Mouse (Mus musculus) liver, embryonic 16.5 days (tissue): ENCODE measurements around the gene Fsip1. TPM values are rescaled to one million over a fixed set of nuclear protein-coding genes. Genes with fewer than 3 reads are reported as not detected.
"Not testable (repeated sequence)": the region's sequence is repeated elsewhere in the genome, so short reads cannot be mapped to it uniquely, and the experiment has no call there.

Experiments used
- ATAC-seq: fragments of 200-750 bp; cut with Nextera tagmentation; 2 replicates; pipeline ENCODE4 v1.8.0; 2017; ENCODE audit warnings: low read depth, mild to moderate bottlenecking, moderate number of reproducible peaks, moderate library complexity
- H3K27ac ChIP-seq: fragments of 300-500 bp; sonication (generic); 2 replicates; pipeline ENCODE4 v1.5.1; 2014; ENCODE audit warnings: mild to moderate bottlenecking, low read length
- H3K27me3 ChIP-seq: fragments of 300-500 bp; sonication (generic); 2 replicates; pipeline ENCODE4 v1.6.1; 2014; ENCODE audit warnings: low read depth, low read length, mixed read lengths; ENCODE audit not compliant: control insufficient read depth, insufficient read depth
- H3K36me3 ChIP-seq: fragments of 300-500 bp; sonication (generic); 2 replicates; pipeline ENCODE4 v1.6.1; 2014; ENCODE audit warnings: mild to moderate bottlenecking; ENCODE audit not compliant: control insufficient read depth, insufficient read depth
- H3K4me1 ChIP-seq: fragments of 300-500 bp; sonication (generic); 2 replicates; pipeline ENCODE4 v1.6.1; 2014; ENCODE audit warnings: low read depth, low read length, mixed read lengths; ENCODE audit not compliant: control insufficient read depth
- H3K4me2 ChIP-seq: fragments of 300-500 bp; sonication (generic); 2 replicates; pipeline ENCODE4 v1.6.1; 2014; ENCODE audit warnings: low read depth, low read length, mixed read lengths
- H3K4me3 ChIP-seq: fragments of 300-500 bp; sonication (generic); 2 replicates; pipeline ENCODE4 v1.5.1; 2014; ENCODE audit warnings: low read depth, mild to moderate bottlenecking, low read length
- H3K9ac ChIP-seq: fragments of 300-500 bp; sonication (generic); 2 replicates; pipeline ENCODE4 v1.6.1; 2014; ENCODE audit warnings: low read depth, low read length
- H3K9me3 ChIP-seq: fragments of 300-500 bp; sonication (generic); replicated peaks from 2 replicates; pipeline ENCODE4 v1.6.1; 2016; ENCODE audit warnings: low read length; ENCODE audit not compliant: control insufficient read depth
- WGBS: fragments of 180-500 bp; shearing (Covaris S2); extraction: QIAGEN DNeasy Blood & Tissue Kit; methylation state at CpG from one replicate; pipeline ENCODE4 v1.1.7; 2014; ENCODE audit not compliant: insufficient replicate concordance; 5-methylcytosine and 5-hydroxymethylcytosine counted together
- polyA plus RNA-seq: library from polyadenylated mRNA; unstranded; fragments of >200 nt; fragmentation: Nextera tagmentation; extraction: Ambion mirVana; gene quantifications from 2 replicates; pipeline ENCODE4 v1.2.1, GENCODE M21; 2015

Gene Fsip1
- polyA plus RNA-seq, 1 experiment from 2014 or later, result 0.08 TPM

DNA sequence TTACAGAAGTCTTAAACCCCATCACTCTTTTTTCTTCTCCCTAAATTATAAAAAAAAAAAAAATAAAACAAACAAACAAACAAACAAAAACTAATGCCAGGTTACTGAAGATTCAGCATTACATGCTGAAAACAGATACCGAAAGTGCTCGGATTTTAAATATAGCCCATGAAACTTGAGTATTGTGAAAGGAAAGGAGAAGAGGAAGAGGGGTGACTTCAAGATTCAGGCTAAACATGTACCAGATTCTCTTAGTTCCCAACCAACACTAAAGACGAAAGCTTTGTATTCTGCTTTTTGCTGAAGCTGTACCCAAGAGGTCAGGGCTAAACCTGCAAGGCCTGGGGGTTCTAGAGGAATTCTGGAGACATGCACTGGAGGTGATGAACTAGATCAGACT lies 98.7 kb downstream of the Fsip1 start:
- ATAC-seq, result no peak
- 60% methylated on average over 3 of the region's 3 CpGs for WGBS
- Histone ChIP-seq H3K27me3 (no peaks in the 10 kb centered on the region), H3K27ac (no peak overlapping the region), H3K9ac (no peak overlapping the region), H3K4me3 (no peak overlapping the region), H3K4me1 (no peaks in the 10 kb centered on the region), H3K4me2 (no peak overlapping the region), H3K36me3 (no peaks in the 10 kb centered on the region), H3K9me3 (no peaks in the 10 kb centered on the region)

DNA sequence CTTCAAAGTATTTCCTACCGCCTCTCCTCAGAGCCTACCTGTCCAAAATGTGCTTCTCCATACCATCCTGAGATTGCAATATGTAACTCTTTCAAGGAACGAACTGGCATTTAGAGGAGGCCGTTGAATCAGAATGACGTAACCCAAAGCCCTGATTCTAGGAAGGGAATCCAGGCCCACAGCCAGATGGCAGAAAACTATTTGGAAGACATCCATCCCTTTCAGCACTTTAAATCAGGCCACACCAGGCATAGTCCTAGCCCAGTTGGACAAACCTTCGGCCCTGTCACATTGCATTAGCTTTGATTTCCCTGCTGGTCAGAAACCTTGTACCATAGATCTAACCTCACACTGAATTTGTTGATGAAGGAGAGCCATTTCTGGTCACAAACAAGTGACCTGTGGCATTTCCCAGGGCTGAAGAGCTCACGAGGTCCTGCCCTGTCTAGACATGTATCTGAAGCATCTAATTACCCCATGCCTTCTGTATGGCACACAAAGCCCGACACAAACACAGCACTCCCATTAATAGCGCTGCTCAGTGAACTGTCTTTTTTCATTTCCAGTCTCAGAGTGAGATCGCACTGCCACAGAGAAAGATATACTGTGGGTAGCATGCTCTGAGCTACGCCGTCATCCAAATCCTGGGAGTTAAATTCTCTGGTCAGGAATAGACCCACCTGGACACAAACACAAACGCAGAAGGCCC lies 106.8 kb downstream of the Fsip1 start:
- H3K27me3 ChIP-seq, result no peaks in the 10 kb centered on the region
- H3K9ac ChIP-seq, result no peak overlapping the region
- no peak for ATAC-seq
- H3K36me3 ChIP-seq, result no peaks in the 10 kb centered on the region
- 65% methylated on average over 12 of the region's 12 CpGs for WGBS
- H3K9me3 ChIP-seq, result no peaks in the 10 kb centered on the region
- H3K27ac ChIP-seq, result no peak overlapping the region
- H3K4me2 ChIP-seq, result no peak overlapping the region
- H3K4me1 ChIP-seq, result no peaks in the 10 kb centered on the region
- no peak overlapping the region for H3K4me3 ChIP-seq

DNA sequence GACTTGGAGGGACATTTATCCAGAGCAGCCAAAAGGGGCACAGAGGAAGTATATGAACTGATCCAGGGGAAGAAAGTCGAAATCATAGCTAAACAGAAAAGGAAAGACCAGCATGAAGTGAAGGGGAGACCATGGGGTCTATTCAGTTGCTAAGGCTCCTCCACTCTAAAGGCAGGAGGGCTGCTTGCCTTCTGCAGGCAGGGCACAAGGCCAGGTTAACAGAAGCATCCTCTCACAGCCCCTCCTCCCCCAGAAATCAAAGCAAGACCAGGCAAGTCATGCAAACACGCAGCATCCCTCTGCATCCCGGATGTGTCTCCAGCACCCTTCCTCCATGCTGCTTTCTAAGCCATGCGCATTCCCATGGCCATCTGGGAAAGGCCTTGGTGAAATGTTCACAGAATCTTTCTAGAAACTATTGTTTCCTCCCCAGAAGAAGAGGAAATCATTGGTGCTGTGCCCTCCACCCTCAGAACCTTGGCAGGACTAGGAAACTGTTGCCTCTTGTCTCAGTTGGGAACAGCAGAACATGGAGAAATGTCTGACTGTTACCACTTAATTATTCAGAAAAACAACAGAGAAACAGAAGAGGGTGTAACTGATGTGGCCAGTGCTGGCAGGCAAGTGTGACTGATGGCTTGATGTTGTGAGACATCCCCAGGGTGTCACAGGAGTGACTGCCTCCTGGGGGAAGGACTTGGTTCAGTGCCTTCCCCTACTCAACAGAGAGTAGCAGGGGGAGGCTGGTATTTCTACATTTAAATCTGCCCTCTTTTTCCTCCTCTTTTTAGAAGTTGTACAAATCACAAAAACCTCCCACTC lies 108.2 kb downstream of the Fsip1 start:
- ATAC-seq, result no peak
- Histone ChIP-seq H3K9me3 (no peaks in the 10 kb centered on the region), H3K36me3 (no peaks in the 10 kb centered on the region), H3K4me3 (no peak overlapping the region), H3K9ac (no peak overlapping the region), H3K27me3 (no peaks in the 10 kb centered on the region), H3K4me2 (no peak overlapping the region), H3K4me1 (no peaks in the 10 kb centered on the region), H3K27ac (no peak overlapping the region)
- 63% methylated on average over 4 of the region's 4 CpGs for WGBS

DNA sequence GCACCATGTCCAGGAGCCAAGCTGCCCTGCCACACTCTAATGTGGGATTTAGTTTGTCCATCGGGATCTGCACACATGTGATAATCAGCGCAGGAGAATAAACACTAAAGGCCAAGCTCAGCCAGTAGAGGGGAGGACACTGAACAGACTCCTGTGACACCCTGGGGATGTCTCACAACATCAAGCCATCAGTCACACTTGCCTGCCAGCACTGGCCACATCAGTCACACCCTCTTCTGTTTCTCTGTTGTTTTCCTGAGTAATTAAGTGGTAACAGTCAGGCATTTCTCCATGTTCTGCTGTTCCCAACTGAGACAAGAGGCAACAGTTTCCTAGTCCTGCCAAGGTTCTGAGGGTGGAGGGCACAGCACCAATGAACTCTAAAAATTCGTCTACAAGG lies 109.0 kb downstream of the Fsip1 start:
- not testable (repeated sequence) for H3K9ac ChIP-seq, H3K9me3 ChIP-seq, H3K36me3 ChIP-seq, ATAC-seq, H3K27ac ChIP-seq, H3K4me1 ChIP-seq, H3K4me2 ChIP-seq, H3K4me3 ChIP-seq, H3K27me3 ChIP-seq
- 50% methylated on average over 3 of the region's 3 CpGs for WGBS

DNA sequence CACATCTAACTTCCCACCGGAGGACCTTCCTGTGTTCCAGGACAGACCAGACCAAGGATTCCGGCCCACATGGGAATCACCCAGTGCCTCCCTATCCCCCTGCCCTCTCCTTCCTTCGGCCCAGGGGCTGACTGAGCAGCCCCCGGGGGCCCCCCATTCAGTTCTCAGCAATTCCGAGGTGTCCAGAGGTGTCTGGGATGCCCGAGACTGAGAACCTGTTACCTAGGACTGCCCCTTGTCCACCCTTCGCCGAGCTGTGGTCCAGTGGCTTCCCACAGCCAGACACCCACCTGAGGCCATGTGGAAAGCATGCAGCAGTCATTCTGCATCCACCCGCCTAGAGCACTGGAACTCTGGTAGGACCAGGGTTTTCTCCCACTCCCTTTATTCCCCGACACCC lies 115.1 kb downstream of the Fsip1 start:
- no peak for ATAC-seq
- Histone ChIP-seq H3K27ac (no peak overlapping the region), H3K9ac (no peak overlapping the region), H3K9me3 (no peaks in the 10 kb centered on the region), H3K27me3 (no peaks in the 10 kb centered on the region), H3K4me2 (no peak overlapping the region), H3K4me3 (no peak overlapping the region), H3K4me1 (no peaks in the 10 kb centered on the region), H3K36me3 (no peaks in the 10 kb centered on the region)
- WGBS, result 65% methylated on average over 10 of the region's 10 CpGs

DNA sequence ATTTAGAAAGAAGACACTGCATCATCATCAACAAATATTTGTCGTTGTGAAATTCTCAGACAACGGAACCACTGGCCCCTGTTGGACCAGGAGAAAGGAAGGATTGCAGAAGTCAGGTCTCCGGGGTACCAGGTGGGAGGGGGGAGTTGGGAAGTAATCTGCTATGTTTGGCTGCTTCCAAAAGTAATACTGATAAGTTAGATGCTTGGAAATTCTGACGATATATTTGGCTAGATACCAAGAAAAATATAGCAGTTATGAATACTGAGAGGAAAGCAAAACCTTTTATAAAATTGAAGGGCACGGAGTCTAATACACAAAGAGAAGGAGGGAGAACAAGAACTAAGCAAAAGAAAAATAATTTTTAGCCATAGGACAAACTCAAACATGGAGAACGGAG lies 117.5 kb downstream of the Fsip1 start:
- Histone ChIP-seq H3K27me3 (no peaks in the 10 kb centered on the region), H3K9ac (no peak overlapping the region), H3K27ac (no peak overlapping the region), H3K4me2 (no peak overlapping the region), H3K4me1 (no peaks in the 10 kb centered on the region), H3K36me3 (no peaks in the 10 kb centered on the region), H3K4me3 (no peak overlapping the region), H3K9me3 (no peaks in the 10 kb centered on the region)
- ATAC-seq, result no peak
- 64% methylated on average over 6 of the region's 6 CpGs for WGBS

DNA sequence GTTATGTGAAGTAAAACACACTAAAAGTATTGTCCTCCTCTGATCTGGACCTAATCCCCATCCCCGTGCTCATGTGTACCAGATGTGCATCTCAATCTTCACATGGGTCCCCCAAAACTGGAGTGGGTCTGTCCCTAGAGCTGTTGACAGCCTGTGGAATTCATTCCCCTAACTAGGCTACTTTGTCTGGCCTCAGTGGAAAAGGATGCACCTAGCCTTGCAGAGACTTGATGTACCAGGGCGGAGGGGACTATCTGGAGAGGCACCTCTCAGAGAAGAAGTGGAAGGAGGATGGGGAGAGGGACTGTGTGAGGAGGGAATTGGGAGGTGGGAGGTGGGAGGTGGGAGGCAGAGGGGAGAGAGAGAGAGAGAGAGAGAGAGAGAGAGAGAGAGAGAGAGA lies 119.0 kb downstream of the Fsip1 start:
- H3K4me1 ChIP-seq, result no peaks in the 10 kb centered on the region
- H3K9ac ChIP-seq, result no peak overlapping the region
- no peak overlapping the region for H3K4me3 ChIP-seq
- H3K4me2 ChIP-seq, result no peak overlapping the region
- no peaks in the 10 kb centered on the region for H3K9me3 ChIP-seq
- ATAC-seq, result no peak
- no peak overlapping the region for H3K27ac ChIP-seq
- WGBS, result 73% methylated on average over 2 of the region's 2 CpGs
- H3K36me3 ChIP-seq, result no peaks in the 10 kb centered on the region
- no peaks in the 10 kb centered on the region for H3K27me3 ChIP-seq

DNA sequence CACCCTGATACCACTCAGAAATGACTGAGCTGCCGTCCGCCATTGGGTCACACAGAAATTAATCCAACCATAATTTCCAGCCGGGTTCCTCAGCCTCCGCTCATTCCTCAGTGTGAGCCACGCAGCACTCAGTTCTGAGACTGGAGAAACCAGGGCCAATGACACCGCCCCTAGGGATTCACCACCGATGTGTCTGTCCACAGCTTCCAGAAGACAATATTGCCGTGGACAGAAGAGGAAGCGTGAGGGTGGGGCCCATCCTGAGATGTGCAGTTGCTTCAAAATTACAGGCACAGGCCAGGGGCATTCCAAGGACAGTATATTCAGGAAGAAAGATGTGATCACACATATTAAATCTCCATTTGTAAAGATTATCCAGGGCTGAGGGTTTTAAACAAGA lies 119.7 kb downstream of the Fsip1 start:
- Histone ChIP-seq H3K36me3 (no peaks in the 10 kb centered on the region), H3K27me3 (no peaks in the 10 kb centered on the region), H3K9ac (no peak overlapping the region), H3K9me3 (no peaks in the 10 kb centered on the region), H3K4me3 (no peak overlapping the region), H3K4me1 (no peaks in the 10 kb centered on the region), H3K27ac (no peak overlapping the region), H3K4me2 (no peak overlapping the region)
- no peak for ATAC-seq
- WGBS, result 67% methylated on average over 9 of the region's 9 CpGs

DNA sequence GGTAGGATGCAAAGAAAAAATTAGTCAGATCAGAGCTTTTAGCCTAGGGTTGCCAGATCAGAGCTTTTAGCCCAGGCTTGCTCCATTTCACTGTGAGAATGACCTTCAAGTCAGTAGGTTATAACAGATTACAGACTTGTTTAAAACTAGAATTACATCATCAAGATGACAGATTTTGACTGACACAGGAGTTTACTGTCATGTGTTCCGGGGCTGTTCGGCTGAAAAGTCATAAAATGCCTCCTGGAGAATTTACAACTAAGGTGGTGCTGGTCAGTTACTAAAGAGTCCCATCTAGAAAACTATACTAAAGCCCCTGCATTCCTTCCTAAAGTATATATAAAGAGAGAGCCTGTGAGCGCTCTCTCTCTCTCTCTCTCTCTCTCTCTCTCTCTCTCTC lies 128.5 kb downstream of the Fsip1 start:
- H3K27me3 ChIP-seq, result no peaks in the 10 kb centered on the region

More for the DNA sequence above, 128.5 kb downstream of the Fsip1 start:
- H3K9ac ChIP-seq, result no peak overlapping the region
- no peaks in the 10 kb centered on the region for H3K36me3 ChIP-seq
- no peaks in the 10 kb centered on the region for H3K9me3 ChIP-seq
- no peak for ATAC-seq
- no peak overlapping the region for H3K4me3 ChIP-seq
- no peaks in the 10 kb centered on the region for H3K4me1 ChIP-seq
- WGBS, result 46% methylated on average over 3 of the region's 3 CpGs
- H3K4me2 ChIP-seq, result no peak overlapping the region
- no peak overlapping the region for H3K27ac ChIP-seq
